Mouse (Mus musculus): Measurements from ENCODE around the gene Pcyox1. TPM values are rescaled to one million over a fixed set of nuclear protein-coding genes. Genes with fewer than 3 reads are reported as not detected.

Gene Pcyox1
- total and polyA plus RNA-seq, 3 experiments, result 16.0 to 28.1 TPM; not detected in 1

DNA sequence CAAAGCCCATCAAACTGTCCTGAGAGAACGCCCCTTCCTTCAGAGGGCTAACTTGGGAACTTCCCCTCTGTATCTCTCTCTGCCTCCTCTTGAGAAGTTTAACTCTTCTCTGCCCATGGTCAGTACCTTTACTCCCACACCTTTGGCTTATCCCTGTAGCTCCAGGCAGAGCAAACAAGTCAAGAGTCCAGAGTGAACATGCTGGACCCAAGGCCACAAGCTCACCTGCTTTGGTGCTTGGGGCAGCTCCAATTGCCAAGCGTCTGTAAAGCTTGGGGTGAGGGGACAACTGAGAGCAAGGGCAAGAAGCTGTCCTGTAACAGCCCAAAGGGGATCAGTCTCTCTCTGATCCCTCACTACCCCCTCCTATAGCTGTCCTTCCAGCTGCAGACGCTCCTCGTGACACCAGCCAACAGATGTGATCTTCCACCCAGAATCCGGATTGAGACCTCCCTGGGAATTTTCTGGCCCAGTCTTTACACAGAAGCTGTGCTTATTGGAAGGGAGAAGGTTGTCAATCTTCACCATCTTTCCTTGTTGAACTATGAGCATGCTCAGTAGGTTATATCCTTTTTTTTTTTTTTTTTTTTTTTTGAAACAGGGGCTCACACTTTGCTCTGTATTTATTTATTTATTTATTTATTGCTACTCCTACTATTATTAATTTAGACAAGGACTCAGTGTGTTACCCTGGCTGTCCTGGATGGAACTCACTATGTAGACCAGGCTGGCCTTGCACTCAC, 11.4 kb downstream of the Pcyox1 start (continued):
- no peak for TF ChIP-seq ZC3H11A (IDR thresholded peaks at IDR 0.05; ENCODE audit: low read depth, low read length)
- TF ChIP-seq MYB (IDR thresholded peaks at IDR 0.05; ENCODE audit: low read depth, low read length), result no peak
- no peak for TF ChIP-seq CHD2 (IDR thresholded peaks at IDR 0.05; ENCODE audit: low read length)
- TF ChIP-seq MAX (IDR thresholded peaks at IDR 0.05; ENCODE audit: low read length), result no peak; the same call in 1 of the 2 replicates

DNA sequence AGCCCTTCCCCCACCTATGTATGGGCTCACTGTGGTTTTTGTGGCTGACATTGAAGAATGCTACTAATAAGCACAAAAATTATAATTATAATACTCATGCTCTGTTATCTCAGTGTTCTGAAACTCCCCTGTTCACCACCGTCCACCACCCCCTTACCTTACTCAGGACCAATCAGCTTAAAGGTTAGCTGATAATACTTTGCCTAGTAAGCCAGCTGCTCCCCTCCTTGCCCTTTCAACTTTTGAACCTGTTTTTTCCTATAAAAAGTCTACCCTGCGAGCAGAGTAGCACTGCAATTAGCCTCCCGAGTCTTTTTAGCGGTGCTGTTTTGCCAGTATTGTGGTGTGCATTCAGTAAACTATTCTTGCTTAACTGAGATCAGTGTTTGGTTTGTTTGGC, 12.3 kb downstream of the Pcyox1 start:
- no peaks in the 10 kb centered on the region for H3K9me3 ChIP-seq (replicated peaks; ENCODE audit: insufficient read depth, low read length)
- H3K4me3 ChIP-seq (ENCODE audit: control insufficient read depth in 1 of 2, insufficient read depth in 1 of 2, low read depth in 2 of 2, low read length in 2 of 2), result peak overlapping the region; percentile 49 to 89
- peak overlapping the region; percentile 65 for H3K9ac ChIP-seq (ENCODE audit: control insufficient read depth, low read depth, low read length, poor library complexity, severe bottlenecking)
- H3K27me3 ChIP-seq (ENCODE audit: control insufficient read depth in 1 of 2, insufficient read depth in 2 of 2, low read length in 2 of 2), result no peaks in the 10 kb centered on the region
- peaks cover 9 to 18% of the 10 kb centered on the region in 2 experiments for H3K4me1 ChIP-seq (ENCODE audit: control insufficient read depth in 1 of 2, insufficient read depth in 2 of 2, low read length in 2 of 2)
- H3K27ac ChIP-seq (ENCODE audit: control insufficient read depth, low read depth, low read length), result peak overlapping the region; percentile 94
- peak; percentile 68 for DNase-seq (ENCODE audit: low read depth, low spot score)
- no peaks in the 10 kb centered on the region; the same call in 1 of the 2 replicates for H3K79me2 ChIP-seq (ENCODE audit: control insufficient read depth, insufficient read depth, low read length, poor library complexity)
- peaks cover 2 to 19% of the 10 kb centered on the region in 2 experiments; a peak in 3 of 4 replicates for H3K36me3 ChIP-seq (ENCODE audit: control insufficient read depth in 1 of 2, insufficient read depth in 2 of 2, low read length in 2 of 2)
- TF ChIP-seq MYC (IDR thresholded peaks at IDR 0.05; ENCODE audit: low read depth, low read length), result peak; percentile 47; the same call in 1 of the 2 replicates
- TF ChIP-seq SIN3A (IDR thresholded peaks at IDR 0.05; ENCODE audit: low read length), result peak; percentile 76
- peak; percentile 34; the same call in 1 of the 2 replicates for TF ChIP-seq MAFK (IDR thresholded peaks at IDR 0.05; ENCODE audit: borderline replicate concordance, low read depth, low read length)
- TF ChIP-seq CHD2 (IDR thresholded peaks at IDR 0.05; ENCODE audit: low read length), result peak; percentile 49; the same call in 1 of the 2 replicates
- peak; percentile 46; the same call in 1 of the 2 replicates for TF ChIP-seq ZMIZ1 (IDR thresholded peaks at IDR 0.05; ENCODE audit: low read depth, low read length)
- TF ChIP-seq TBP (IDR thresholded peaks at IDR 0.05; ENCODE audit: low read depth, low read length), result peak; percentile 57; the same call in 1 of the 2 replicates
- TF ChIP-seq MAZ (IDR thresholded peaks at IDR 0.05; ENCODE audit: low read depth, low read length), result 0 out of 2 replicates have a peak, but pooled peaks have one; percentile 38
- no peak for TF ChIP-seq RAD21 (IDR thresholded peaks at IDR 0.05; ENCODE audit: low read depth, low read length)
- no peak for TF ChIP-seq POLR2AphosphoS5 (IDR thresholded peaks at IDR 0.05; ENCODE audit: borderline replicate concordance, low read depth, low read length)
- TF ChIP-seq KAT2A (conservative IDR thresholded peaks at IDR 0.05; ENCODE audit: low read depth, low read length), result no peak
- TF ChIP-seq ETS1 (IDR thresholded peaks at IDR 0.05; ENCODE audit: low read depth, low read length), result peak; percentile 89
- TF ChIP-seq EP300 (IDR thresholded peaks at IDR 0.05; ENCODE audit: low read depth in 1 of 2, low read length in 2 of 2), result peak; percentile 42 to 59; a peak in 3 of 4 replicates
- TF ChIP-seq HCFC1 (IDR thresholded peaks at IDR 0.05; ENCODE audit: low read depth, low read length), result peak; percentile 55
- no peak for TF ChIP-seq USF2 (IDR thresholded peaks at IDR 0.05; ENCODE audit: borderline replicate concordance in 1 of 2, insufficient read depth in 1 of 2, low read depth in 1 of 2, low read length in 2 of 2)
- peak; percentile 94 for TF ChIP-seq GATA1 (IDR thresholded peaks at IDR 0.05; ENCODE audit: low read depth, low read length)
